Mouse (Mus musculus) cortical plate, adult 2 months (tissue): ENCODE measurements at regions not wholly inside any gene's neighbourhood (a gene's known extent, or its start where the extent isn't known, plus 50 kb on each side); places are given as distances from the start of the nearest gene placed in this dataset.

Source experiments
- H3K27ac ChIP-seq: fragments of 200-500 bp; 2 replicates; pipeline ENCODE4 v1.5.1; 2012; ENCODE audit warnings: low read length, control low read depth, inconsistent platforms; ENCODE audit not compliant: insufficient read depth
- H3K4me1 ChIP-seq: fragments of 200-500 bp; 2 replicates; pipeline ENCODE4 v1.6.1; 2011; ENCODE audit warnings: low read length; ENCODE audit not compliant: control insufficient read depth, insufficient read depth
- H3K4me3 ChIP-seq: fragments of 200-500 bp; 2 replicates; pipeline ENCODE4 v1.5.1; 2011; ENCODE audit warnings: mild to moderate bottlenecking, low read length, control low read depth; ENCODE audit not compliant: insufficient read depth
- CTCF ChIP-seq: fragments of 200-500 bp; IDR thresholded peaks from 2 replicates; pipeline ENCODE4 v1.5.1; 2011; ENCODE audit warnings: mild to moderate bottlenecking, control low read depth, low read length; ENCODE audit not compliant: insufficient read depth; ENCODE audit errors: extremely low read depth
- POLR2A ChIP-seq: fragments of 200-500 bp; IDR thresholded peaks from 2 replicates; pipeline ENCODE4 v1.6.1; 2011; ENCODE audit warnings: mild to moderate bottlenecking, low read length, control low read depth; ENCODE audit not compliant: insufficient read depth; ENCODE audit errors: extremely low read depth

- TF ChIP-seq POLR2A (no peak), CTCF (no peak)
- Histone ChIP-seq H3K4me1 (peaks cover 3% of the 10 kb centered on the region; the same call in 1 of the 2 replicates), H3K27ac (no peak overlapping the region), H3K4me3 (no peak overlapping the region)
These were observed 104.1 kb upstream of the Oxgr1 start for GRCm38 (mm10) chr14:120146312-120146711.

- Histone ChIP-seq H3K4me1 (peaks cover 3% of the 10 kb centered on the region; the same call in 1 of the 2 replicates), H3K27ac (no peak overlapping the region), H3K4me3 (no peak overlapping the region)
- TF ChIP-seq CTCF, result no peak
- TF ChIP-seq POLR2A, result no peak
These were observed 104.9 kb upstream of the Oxgr1 start for GRCm38 (mm10) chr14:120146908-120147770.

DNA sequence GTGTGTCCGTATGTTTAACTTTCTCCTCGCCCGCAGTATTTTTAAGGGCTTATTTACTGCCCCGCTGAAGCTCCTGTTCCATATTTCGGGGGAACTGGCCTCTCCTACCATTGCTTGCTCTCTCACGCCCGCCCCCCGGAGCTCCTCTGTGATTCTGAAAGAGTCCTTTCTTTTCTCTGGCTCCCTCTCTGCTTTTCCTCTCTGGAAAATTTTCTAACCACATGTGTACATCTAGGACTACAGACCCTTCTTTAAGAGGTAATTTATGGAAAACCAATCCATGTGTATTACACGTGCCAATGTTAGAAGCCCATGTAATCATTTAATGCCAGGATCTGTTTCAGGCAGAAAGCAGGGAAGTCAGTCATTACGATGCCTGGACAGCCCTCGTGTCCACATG, 106.6 kb upstream of the Oxgr1 start:
- TF ChIP-seq POLR2A, result no peak
- Histone ChIP-seq H3K27ac (peak overlapping the region; percentile 60), H3K4me3 (0 out of 2 replicates have a peak overlapping the region, but pooled peaks have one; percentile 6), H3K4me1 (peaks cover 3% of the 10 kb centered on the region; the same call in 1 of the 2 replicates)

GRCm38 (mm10) chr14:120149341-120149741, 107.1 kb upstream of the Oxgr1 start:
- 0 out of 2 replicates have a peak overlapping the region, but pooled peaks have one; percentile 6 for H3K4me3 ChIP-seq
- H3K4me1 ChIP-seq, result peaks cover 3% of the 10 kb centered on the region; the same call in 1 of the 2 replicates
- H3K27ac ChIP-seq, result peak overlapping the region; percentile 26; the same call in 1 of the 2 replicates
- TF ChIP-seq POLR2A, result peak; percentile 66
- TF ChIP-seq CTCF, result no peak

GRCm38 (mm10) chr14:120150589-120150988, 108.4 kb upstream of the Oxgr1 start:
- no peak overlapping the region for H3K27ac ChIP-seq
- H3K4me3 ChIP-seq, result no peak overlapping the region
- TF ChIP-seq CTCF (no peak), POLR2A (no peak)
- peaks cover 4% of the 10 kb centered on the region; the same call in 1 of the 2 replicates for H3K4me1 ChIP-seq

DNA sequence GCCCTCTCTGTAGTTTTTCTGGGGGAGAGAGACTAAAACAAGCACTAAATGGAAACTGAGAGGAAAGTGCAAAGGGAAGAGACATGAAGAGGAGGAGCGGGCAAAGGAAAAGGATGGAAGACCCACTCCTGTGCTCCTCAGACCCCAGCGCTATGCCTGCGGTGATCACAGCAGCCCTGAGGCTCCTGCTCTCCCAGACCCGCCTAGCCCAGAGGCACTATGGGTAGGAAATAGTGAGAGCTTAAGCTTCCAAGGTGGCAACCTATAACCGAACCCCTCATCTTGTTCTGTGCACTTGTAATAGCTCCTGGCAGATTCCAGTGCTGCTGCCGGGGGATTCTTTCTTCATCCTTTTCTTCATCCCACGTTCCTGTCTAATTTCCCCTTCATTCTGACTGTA, 112.2 kb upstream of the Oxgr1 start:
- no peak overlapping the region for H3K4me3 ChIP-seq
- no peak for TF ChIP-seq CTCF
- TF ChIP-seq POLR2A, result no peak
- H3K4me1 ChIP-seq, result peaks cover 6% of the 10 kb centered on the region; the same call in 1 of the 2 replicates
- H3K27ac ChIP-seq, result no peak overlapping the region

- TF ChIP-seq CTCF (no peak), POLR2A (no peak)
- no peak overlapping the region for H3K4me3 ChIP-seq
- H3K27ac ChIP-seq, result no peak overlapping the region
These were observed 111.3 kb upstream of the Mbnl2 start for GRCm38 (mm10) chr14:120164184-120164583.

DNA sequence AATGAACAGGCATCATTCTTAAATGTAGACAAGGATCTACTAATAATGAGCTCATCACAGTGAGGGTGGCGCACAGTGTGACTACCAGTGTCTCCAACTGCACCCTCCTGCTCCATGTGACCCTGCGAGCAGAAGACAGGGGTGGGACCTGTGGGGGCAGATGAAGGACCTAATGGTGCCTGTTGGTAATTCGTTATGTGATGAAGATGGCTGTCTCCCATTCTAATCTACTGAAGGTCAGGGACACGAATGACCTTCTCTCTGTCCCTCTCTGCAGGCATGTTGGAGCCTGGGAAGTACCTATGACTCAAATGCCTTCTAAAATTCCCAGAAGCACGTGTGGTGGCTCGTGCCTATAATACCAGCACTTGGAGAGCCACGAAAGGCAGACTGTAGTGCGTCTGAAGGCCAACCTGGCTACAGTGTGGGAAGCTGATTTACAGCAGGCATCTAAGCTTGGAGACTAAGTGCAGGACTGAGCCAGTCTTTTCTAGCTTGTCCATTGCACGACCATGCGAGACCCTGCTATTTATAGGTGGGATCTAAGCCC, 109.9 kb upstream of the Mbnl2 start:
- H3K4me3 ChIP-seq, result no peak overlapping the region
- peaks cover 2% of the 10 kb centered on the region; the same call in 1 of the 2 replicates for H3K4me1 ChIP-seq
- TF ChIP-seq POLR2A (no peak), CTCF (no peak)
- H3K27ac ChIP-seq, result no peak overlapping the region

More at GRCm38 (mm10) chr14:120164184-120164583, 111.3 kb upstream of the Mbnl2 start:
- H3K4me1 ChIP-seq, result no peaks in the 10 kb centered on the region

DNA sequence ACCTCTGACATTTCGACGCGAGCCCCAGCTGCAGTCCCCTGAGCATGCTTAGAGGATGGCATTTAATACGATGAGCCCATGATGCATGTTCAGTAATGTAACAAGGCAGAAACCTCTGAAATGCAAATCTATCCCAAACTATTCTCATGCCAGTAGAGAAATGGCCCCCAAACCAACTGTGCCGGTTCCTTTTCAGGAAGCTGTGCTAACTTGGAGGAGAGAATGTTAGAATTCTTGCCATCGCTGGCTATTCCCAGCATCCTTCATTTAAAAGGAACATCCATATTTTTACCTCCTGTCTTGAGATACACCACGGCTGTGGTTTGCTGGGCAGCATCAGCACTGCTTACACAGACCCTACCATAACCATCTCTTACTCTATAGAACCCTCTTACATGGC, 104.7 kb upstream of the Mbnl2 start:
- TF ChIP-seq POLR2A, result no peak
- no peak for TF ChIP-seq CTCF
- peaks cover 13% of the 10 kb centered on the region for H3K4me1 ChIP-seq
- H3K27ac ChIP-seq, result peak overlapping the region; percentile 74; the same call in 1 of the 2 replicates

More for the DNA sequence above, 104.7 kb upstream of the Mbnl2 start:
- no peak overlapping the region for H3K4me3 ChIP-seq
